In genomic region chr12:81244954-81245353, GRCm38 (mm10) we compare ENCODE assay signal across 16 mouse cellular contexts.
DNase-seq lines count a peak whose midpoint lies in the region; ATAC-seq and TF ChIP-seq lines count a peak whose summit lies in the region.
"Had no signal": no experiment of that assay in that cellular context is flagged by ENCODE, and none has a peak within 500 bp of the region (broad histone marks: within the 10 kb centered on the region; RNA-seq: fewer than 3 reads in every experiment).

No protein-coding gene starts in this region.

- 40% methylated on average over 7 of the region's 7 CpGs for WGBS in lung, embryonic 14.5 days

- no peak overlapping the region for H3K4me2 ChIP-seq in lung, embryonic 14.5 days
- H3K4me2 ChIP-seq: hindbrain, embryonic 12.5 days; liver, embryonic 15.5 days; midbrain, embryonic 11.5 days had no signal

- no peak for TF ChIP-seq CTCF in lung, embryonic 14.5 days (IDR thresholded peaks at IDR 0.05; ENCODE audit: low read depth)

- intact Hi-C loops in gastrocnemius, postnatal 36 days (cut with DNase I) = loop anchor here (2.0 kb wide), 1 partner anchor 88 kb away; the partner anchor contains the start of gene Slc8a3

- ATAC-seq in lung, embryonic 14.5 days (ENCODE audit: insufficient read depth) = peak; percentile 56; the same call in 1 of the 2 replicates

- H3K9me3 ChIP-seq in lung, embryonic 14.5 days (ENCODE audit: low read depth, low read length) = no peaks in the 10 kb centered on the region
- H3K9me3 ChIP-seq: hindbrain, embryonic 12.5 days; liver, embryonic 15.5 days had no signal

- no peaks in the 10 kb centered on the region for H3K4me1 ChIP-seq in lung, embryonic 14.5 days (ENCODE audit: insufficient read depth)
- H3K4me1 ChIP-seq: hindbrain, embryonic 12.5 days; liver, embryonic 15.5 days had no signal

- H3K36me3 ChIP-seq in lung, embryonic 14.5 days (ENCODE audit: insufficient read depth) = no peaks in the 10 kb centered on the region
- H3K36me3 ChIP-seq: hindbrain, embryonic 12.5 days; liver, embryonic 15.5 days had no signal

- no peak overlapping the region for H3K4me3 ChIP-seq in lung, embryonic 14.5 days (ENCODE audit: low read depth, low read length)
- H3K4me3 ChIP-seq: erythroblast, embryonic 14.5 days; hindbrain, embryonic 12.5 days; liver, embryonic 15.5 days had no signal

- H3K27ac ChIP-seq in lung, embryonic 14.5 days (ENCODE audit: low read depth) = no peak overlapping the region
- H3K27ac ChIP-seq: hindbrain, embryonic 12.5 days; liver, embryonic 15.5 days had no signal

- no peak overlapping the region for H3K9ac ChIP-seq in lung, embryonic 14.5 days
- H3K9ac ChIP-seq: hindbrain, embryonic 12.5 days; liver, embryonic 15.5 days had no signal

- H3K27me3 ChIP-seq in lung, embryonic 14.5 days (ENCODE audit: insufficient read depth, low read length) = no peaks in the 10 kb centered on the region
- H3K27me3 ChIP-seq: hindbrain, embryonic 12.5 days; liver, embryonic 15.5 days had no signal

- peak; percentile 30 to 48 for DNase-seq in frontal cortex, postnatal 36 days (ENCODE audit: low spot score in 2 of 2)
- DNase-seq in frontal cortex, postnatal 10 days (ENCODE audit: low spot score in 2 of 2) = no peak
- DNase-seq in lung, embryonic 14.5 days = peak; percentile 32
- DNase-seq in lung, adult 18-20 months = no peak
- DNase-seq in gastrocnemius, postnatal 36 days = peak; percentile 28
- DNase-seq in telencephalon, adult 2 months (ENCODE audit: low read depth, low spot score) = peak; percentile 74
- DNase-seq in kidney, adult 18-20 months = no peak
- no peak for DNase-seq in thymus, postnatal 0 days (ENCODE audit: low spot score)
- DNase-seq: adrenal gland, postnatal 25 days; B cell, adult 2 months; kidney, adult 11 months; thymus, adult 2 months had no signal

Comparison
In these comparisons a context has a peak if more than half of its experiments do, and no peak if none do; other contexts are left out.
1. DNase-seq: peak in frontal cortex, postnatal 36 days (2 of 2), lung, embryonic 14.5 days (single experiment), gastrocnemius, postnatal 36 days (2 of 2) and telencephalon, adult 2 months (single experiment); none in frontal cortex, postnatal 10 days (0 of 2), lung, adult 18-20 months (0 of 2), kidney, adult 18-20 months (single experiment) and thymus, postnatal 0 days (single experiment).